Mouse (Mus musculus): ENCODE data around the gene Spin2e. TPM values are rescaled to one million over a fixed set of nuclear protein-coding genes. Genes with fewer than 3 reads are reported as not detected.
"Not testable (repeated sequence)": the region's sequence is repeated elsewhere in the genome, so short reads cannot be mapped to it uniquely, and the experiment has no call there.

Spin2e gene
- not detected for polyA plus RNA-seq (2017; shearing (Covaris generic))

GRCm38 (mm10) chrX:31618820-31619219, at the start of gene Spin2e:
Gene Spin2e (minus strand): TSS chrX:31618920.
- ATAC-seq: not testable (repeated sequence)

- ATAC-seq: not testable (repeated sequence)
Observed at GRCm38 (mm10) chrX:31574183-31574582, 44.5 kb downstream of the Spin2e start, which contains the start of gene Gm21883. Gene Gm21883 (minus strand): TSS chrX:31574283.

Other genes starting within 250 kb of the Spin2e start
- not detected for gene Btbd35f19, start 235.0 kb downstream of the Spin2e start, polyA plus RNA-seq (2017; shearing (Covaris generic))
- gene Gm21883, start 44.6 kb downstream of the Spin2e start, polyA plus RNA-seq (2017; shearing (Covaris generic)): not detected
- not detected for gene Btbd35f25, start 98.2 kb upstream of the Spin2e start, polyA plus RNA-seq (2017; shearing (Covaris generic))

Measured in inflammation-experienced regulatory T-cells, adult 6 months (primary cell).